Mouse (Mus musculus) CH12.LX (cell line): Measurements from ENCODE around the gene Spata25. TPM values are rescaled to one million over a fixed set of nuclear protein-coding genes. Genes with fewer than 3 reads are reported as not detected.

Source experiments
- DNase-seq: peaks from one replicate; pipeline ENCODE4 v3.0.0-alpha.2; 2013; ENCODE audit errors: extremely low read depth
- H3K27ac ChIP-seq: 2 replicates; pipeline ENCODE4 v1.5.1; 2012; ENCODE audit warnings: low read depth, mild to moderate bottlenecking, control low read depth, moderate library complexity; ENCODE audit not compliant: insufficient read depth
- H3K27me3 ChIP-seq: replicated peaks from 2 replicates; pipeline ENCODE3; 2012; ENCODE audit warnings: inconsistent platforms
- H3K36me3 ChIP-seq, 2 experiments: replicated peaks in 1 of 2; 2 replicates each; pipeline versions ENCODE3 to v1.6.1; 2012; ENCODE audit warnings: inconsistent platforms in 1 of 2, low read length in 1 of 2, mild to moderate bottlenecking in 1 of 2, mixed read lengths in 1 of 2, moderate library complexity in 1 of 2; ENCODE audit not compliant: control insufficient read depth in 1 of 2, insufficient read depth in 1 of 2
- H3K4me1 ChIP-seq, 2 experiments: 2 replicates each; pipeline ENCODE4 v1.6.1; 2012; ENCODE audit warnings: inconsistent platforms in 1 of 2, moderate library complexity in 1 of 2; ENCODE audit not compliant: insufficient read depth in 2 of 2, control insufficient read depth in 1 of 2
- H3K4me2 ChIP-seq: 2 replicates; pipeline ENCODE4 v1.6.1; 2012; ENCODE audit warnings: low read depth, mild to moderate bottlenecking, control low read depth; ENCODE audit not compliant: poor library complexity, insufficient read depth, severe bottlenecking
- H3K4me3 ChIP-seq, 3 experiments: fragments of 150-350 bp in 1 of 3; sonication (generic) in 1 of 3; replicated peaks in 1 of 3; 2 replicates each; pipeline versions ENCODE3 to v1.5.1; 2011 to 2012; ENCODE audit warnings: low read depth in 2 of 3, low read length in 2 of 3, mild to moderate bottlenecking in 2 of 3, moderate library complexity in 2 of 3, control low read depth in 1 of 3, improper control_type of control experiment in 1 of 3, inconsistent platforms in 1 of 3, mixed read lengths in 1 of 3; ENCODE audit not compliant: poor library complexity in 1 of 3
- H3K79me2 ChIP-seq: replicated peaks from 2 replicates; pipeline ENCODE4 v1.6.1; 2012; ENCODE audit warnings: mild to moderate bottlenecking, moderate library complexity; ENCODE audit not compliant: control insufficient read depth, poor library complexity, insufficient read depth, severe bottlenecking; ENCODE audit errors: extremely low read depth
- H3K9ac ChIP-seq: 2 replicates; pipeline ENCODE4 v1.6.1; 2012; ENCODE audit warnings: low read depth, mild to moderate bottlenecking, control low read depth, moderate library complexity; ENCODE audit not compliant: insufficient read depth
- H3K9me3 ChIP-seq: replicated peaks from 2 replicates; pipeline ENCODE3; 2012; ENCODE audit warnings: low read length, inconsistent platforms, mixed read lengths
- BHLHE40 ChIP-seq: IDR thresholded peaks from 2 replicates; pipeline ENCODE4 v1.6.1; 2011; ENCODE audit warnings: mild to moderate bottlenecking, low read depth, low read length, improper control_type of control experiment
- CHD2 ChIP-seq: IDR thresholded peaks from 2 replicates; pipeline ENCODE4 v1.6.1; 2011; ENCODE audit warnings: low read length, improper control_type of control experiment
- E2F4 ChIP-seq: IDR thresholded peaks from 2 replicates; pipeline ENCODE4 v1.6.1; 2011; ENCODE audit warnings: low read depth, low read length, improper control_type of control experiment; ENCODE audit not compliant: insufficient replicate concordance
- EP300 ChIP-seq: IDR thresholded peaks from 2 replicates; pipeline ENCODE4 v1.6.1; 2011; ENCODE audit warnings: low read length, improper control_type of control experiment
- ETS1 ChIP-seq: conservative IDR thresholded peaks from 2 replicates; pipeline ENCODE4 v1.6.1; 2012; ENCODE audit warnings: low read depth, mild to moderate bottlenecking, inconsistent platforms, low read length, improper control_type of control experiment, moderate library complexity
- HCFC1 ChIP-seq: IDR thresholded peaks from 2 replicates; pipeline ENCODE4 v1.6.1; 2012; ENCODE audit warnings: low read depth, mild to moderate bottlenecking, inconsistent platforms, low read length, improper control_type of control experiment
- IRF4 ChIP-seq: IDR thresholded peaks from 2 replicates; pipeline ENCODE4 v1.6.1; 2014; ENCODE audit warnings: low read depth, mild to moderate bottlenecking, inconsistent platforms, low read length, improper control_type of control experiment
- KAT2A ChIP-seq: IDR thresholded peaks from 2 replicates; pipeline ENCODE4 v1.6.1; 2012; ENCODE audit warnings: low read length, improper control_type of control experiment, inconsistent platforms; ENCODE audit not compliant: insufficient replicate concordance
- MAFK ChIP-seq: IDR thresholded peaks from 2 replicates; pipeline ENCODE4 v1.6.1; 2011; ENCODE audit warnings: low read length, improper control_type of control experiment; ENCODE audit not compliant: insufficient replicate concordance
- MYC ChIP-seq: IDR thresholded peaks from 2 replicates; pipeline ENCODE4 v1.6.1; 2011; ENCODE audit warnings: low read depth, mild to moderate bottlenecking, improper control_type of control experiment, low read length
- NELFE ChIP-seq: IDR thresholded peaks from 2 replicates; pipeline ENCODE4 v1.6.1; 2011; ENCODE audit warnings: low read depth, low read length, improper control_type of control experiment
- NRF1 ChIP-seq: IDR thresholded peaks from 2 replicates; pipeline ENCODE4 v1.6.1; 2014; ENCODE audit warnings: low read depth, mild to moderate bottlenecking, inconsistent platforms, low read length, improper control_type of control experiment, moderate library complexity
- POLR2AphosphoS2 ChIP-seq: IDR thresholded peaks from 2 replicates; pipeline ENCODE4 v1.6.1; 2011; ENCODE audit warnings: low read depth, low read length, improper control_type of control experiment
- SIN3A ChIP-seq: IDR thresholded peaks from 2 replicates; pipeline ENCODE4 v1.6.1; 2012; ENCODE audit warnings: low read length, improper control_type of control experiment, inconsistent platforms
- SMC3 ChIP-seq: IDR thresholded peaks from 2 replicates; pipeline ENCODE4 v1.6.1; 2011; ENCODE audit warnings: low read depth, low read length, improper control_type of control experiment
- UBTF ChIP-seq: IDR thresholded peaks from 2 replicates; pipeline ENCODE4 v1.6.1; 2012; ENCODE audit warnings: low read depth, mild to moderate bottlenecking, inconsistent platforms, low read length, improper control_type of control experiment, moderate library complexity
- USF1 ChIP-seq: IDR thresholded peaks from 2 replicates; pipeline ENCODE4 v1.6.1; 2014; ENCODE audit warnings: low read depth, mild to moderate bottlenecking, inconsistent platforms, low read length, improper control_type of control experiment
- ZC3H11A ChIP-seq: IDR thresholded peaks from 2 replicates; pipeline ENCODE4 v1.6.1; 2012; ENCODE audit warnings: low read depth, mild to moderate bottlenecking, inconsistent platforms, low read length, improper control_type of control experiment
- ZMIZ1 ChIP-seq: IDR thresholded peaks from 2 replicates; pipeline ENCODE4 v1.6.1; 2012; ENCODE audit warnings: low read depth, mild to moderate bottlenecking, inconsistent platforms, low read length, improper control_type of control experiment
- ZNF384 ChIP-seq: IDR thresholded peaks from 2 replicates; pipeline ENCODE4 v1.6.1; 2012; ENCODE audit warnings: low read depth, low read length, improper control_type of control experiment, inconsistent platforms
- dilution Hi-C: fragments of 300-500 bp; cut with MboI; formaldehyde crosslinking; loops from 2 replicates; pipeline ENCODE4 v1.14.3; 2020; ENCODE audit warnings: low sequenced_read_pairs; ENCODE audit not compliant: extremely low pct_unique_long_range_greater_than_20kb, extremely low pct_ligation_motif_present
- in situ Hi-C: fragments of 300-500 bp; cut with MboI; formaldehyde crosslinking; loops from 3 replicates; pipeline ENCODE4 v1.14.3; 2019; ENCODE audit warnings: low sequenced_read_pairs, low pct_ligation_motif_present, low pct_unique_long_range_greater_than_20kb, mixed read lengths
- polyA plus RNA-seq: library from polyadenylated mRNA; unstranded; fragments of >175 nt; gene quantifications from 2 replicates; pipeline ENCODE4 v1.2.1, GENCODE M21; 2012; ENCODE audit warnings: low read depth; ENCODE audit not compliant: insufficient read length
- total RNA-seq, 2 experiments: library from RNA; depleted of rRNA; stranded (reverse); fragments of 300-350 nt in 1 of 2; fragments of >200 nt in 1 of 2; gene quantifications; 2 replicates each; pipeline ENCODE4 v1.2.3; 2012 to 2014

The Spata25 gene
- total and polyA plus RNA-seq, 3 experiments = not detected

GRCm38 (mm10) chr2:164871602-164872303 is 43.4 kb upstream of the Spata25 start:
- Histone ChIP-seq H3K79me2 (no peaks in the 10 kb centered on the region), H3K9me3 (peaks cover 32% of the 10 kb centered on the region), H3K4me1 (0 out of 4 replicates have a peak, but pooled peaks cover 0 to 7% of the 10 kb centered on the region in 2 experiments), H3K4me2 (no peak overlapping the region), H3K27ac (no peak overlapping the region), H3K27me3 (no peaks in the 10 kb centered on the region), H3K9ac (no peak overlapping the region), H3K4me3 (no peak overlapping the region), H3K36me3 (no peaks in the 10 kb centered on the region)
- dilution Hi-C loops (no loop called here), in situ Hi-C loops (no loop called here)
- DNase-seq = no peak
- TF ChIP-seq SMC3 = no peak
- TF ChIP-seq ETS1 = no peak
- no peak for TF ChIP-seq SIN3A
- TF ChIP-seq IRF4 = no peak
- TF ChIP-seq UBTF = no peak
- no peak for TF ChIP-seq ZNF384
- TF ChIP-seq HCFC1 = no peak
- TF ChIP-seq NELFE = no peak
- no peak for TF ChIP-seq MYC
- TF ChIP-seq ZMIZ1 = no peak
- no peak for TF ChIP-seq POLR2AphosphoS2
- no peak for TF ChIP-seq ZC3H11A
- TF ChIP-seq USF1 = no peak
- no peak for TF ChIP-seq NRF1
- TF ChIP-seq MAFK = no peak
- no peak for TF ChIP-seq E2F4
- no peak for TF ChIP-seq CHD2

- Histone ChIP-seq H3K27me3 (no peaks in the 10 kb centered on the region), H3K4me2 (no peak overlapping the region), H3K36me3 (no peaks in the 10 kb centered on the region), H3K79me2 (no peaks in the 10 kb centered on the region), H3K9ac (no peak overlapping the region), H3K9me3 (peaks cover 32% of the 10 kb centered on the region), H3K4me3 (no peak overlapping the region), H3K4me1 (0 out of 4 replicates have a peak, but pooled peaks cover 0 to 7% of the 10 kb centered on the region in 2 experiments), H3K27ac (no peak overlapping the region)
- no peak for TF ChIP-seq ETS1
- TF ChIP-seq IRF4 = peak; percentile 66
- no peak for TF ChIP-seq KAT2A
- peak; percentile 64 for TF ChIP-seq EP300
- no peak for TF ChIP-seq BHLHE40
- in situ Hi-C loops (no loop called here), dilution Hi-C loops (no loop called here)
- DNase-seq = peak; percentile 75
Observed at GRCm38 (mm10) chr2:164868491-164868890, 40.2 kb upstream of the Spata25 start.
